Mouse (Mus musculus) layer of hippocampus, adult 18-20 months (tissue): Measurements from ENCODE around the gene H2-DMb2. TPM values are rescaled to one million over a fixed set of nuclear protein-coding genes. Genes with fewer than 3 reads are reported as not detected.
A peak's percentile ranks its signal among the peaks of the same experiment; 100 is the strongest.

Experiments used
- DNase-seq, 2 experiments: peaks; one replicate each; pipeline ENCODE4 v3.0.0; 2022; ENCODE audit warnings: low spot score in 2 of 2
- total RNA-seq, 2 experiments: library from RNA; stranded (reverse); gene quantifications; 2 replicates each; pipeline ENCODE4 v1.2.3; 2021

H2-DMb2 gene
- total RNA-seq, 2 experiments from 2014 or later = 1.3 to 1.6 TPM

GRCm38 (mm10) chr17:34177179-34177578 is 34.1 kb downstream of the H2-DMb2 start:
- DNase-seq = no peak

- no peak for DNase-seq
These were observed 35.9 kb downstream of the H2-DMb2 start for GRCm38 (mm10) chr17:34179019-34179418.

- no peak for DNase-seq
These were observed 37.1 kb downstream of the H2-DMb2 start for GRCm38 (mm10) chr17:34179913-34180859.

- no peak for DNase-seq
These were observed 40.6 kb downstream of the H2-DMb2 start for GRCm38 (mm10) chr17:34183564-34184219.

GRCm38 (mm10) chr17:34185526-34185925 is 42.4 kb downstream of the H2-DMb2 start:
- DNase-seq = no peak

- no peak for DNase-seq
These were observed 43.8 kb downstream of the H2-DMb2 start for GRCm38 (mm10) chr17:34186885-34187260.

- DNase-seq = peak; percentile 93 to 98
These were observed 44.3 kb downstream of the H2-DMb2 start, which contains the start of the genes Tap1 and Psmb9 for GRCm38 (mm10) chr17:34187261-34187916. Gene Tap1 (plus strand): TSS chr17:34187553. Gene Psmb9 (minus strand): TSS chr17:34187764.

GRCm38 (mm10) chr17:34188010-34188409 is 44.9 kb downstream of the H2-DMb2 start:
- peak in 1 of 2 experiments; percentile 11 for DNase-seq

- DNase-seq = no peak
These were observed 45.9 kb downstream of the H2-DMb2 start for GRCm38 (mm10) chr17:34188986-34189385.

GRCm38 (mm10) chr17:34192852-34193251 is 49.7 kb downstream of the H2-DMb2 start:
- DNase-seq = no peak

- DNase-seq = no peak
These were observed 50.4 kb downstream of the H2-DMb2 start for GRCm38 (mm10) chr17:34193468-34193867.

GRCm38 (mm10) chr17:34194723-34195122 is 51.6 kb downstream of the H2-DMb2 start:
- DNase-seq = no peak

GRCm38 (mm10) chr17:34196491-34196890 is 53.4 kb downstream of the H2-DMb2 start:
- DNase-seq = no peak

GRCm38 (mm10) chr17:34196941-34197894 is 54.1 kb downstream of the H2-DMb2 start, which contains the start of gene Psmb8:
Gene Psmb8 (plus strand): TSS chr17:34197721.
- peak; percentile 79 to 90 for DNase-seq

- DNase-seq = no peak
These were observed 54.9 kb downstream of the H2-DMb2 start for GRCm38 (mm10) chr17:34197904-34198520.

GRCm38 (mm10) chr17:34198521-34198912 is 55.4 kb downstream of the H2-DMb2 start:
- no peak for DNase-seq

- no peak for DNase-seq
These were observed 56.0 kb downstream of the H2-DMb2 start for GRCm38 (mm10) chr17:34199050-34199619.

GRCm38 (mm10) chr17:34200047-34200446 is 56.9 kb downstream of the H2-DMb2 start:
- DNase-seq = no peak

GRCm38 (mm10) chr17:34200772-34201505 is 57.8 kb downstream of the H2-DMb2 start:
- DNase-seq = no peak
